Mouse (Mus musculus) olfactory bulb, adult 2 months (tissue): Measurements from ENCODE around the gene Utp6.

ENCODE experiments used
- CTCF ChIP-seq: fragments of 200-500 bp; IDR thresholded peaks from 2 replicates; pipeline ENCODE4 v1.5.1; 2012; ENCODE audit warnings: low read depth, mild to moderate bottlenecking, low read length, moderate library complexity; ENCODE audit not compliant: insufficient read depth
- POLR2A ChIP-seq: fragments of 200-500 bp; IDR thresholded peaks from 2 replicates; pipeline ENCODE4 v1.6.1; 2012; ENCODE audit warnings: mild to moderate bottlenecking, low read depth, low read length, moderate library complexity; ENCODE audit not compliant: insufficient read depth

GRCm38 (mm10) chr11:79908600-79909483 lies 53.3 kb downstream of the Utp6 start:
- no peak for TF ChIP-seq CTCF
- no peak for TF ChIP-seq POLR2A
